Mouse (Mus musculus) midbrain, embryonic 11.5 days (tissue): ENCODE data around the gene Ppp1r32. TPM values are rescaled to one million over a fixed set of nuclear protein-coding genes. Genes with fewer than 3 reads are reported as not detected.

ENCODE experiments used
- ATAC-seq: fragments of 200-750 bp; cut with Nextera tagmentation; 2 replicates; pipeline ENCODE4 v1.8.0; 2017; ENCODE audit warnings: moderate TSS enrichment, moderate library complexity; ENCODE audit not compliant: low FRiP score
- DNase-seq: peaks from one replicate; pipeline ENCODE4 v3.0.0; 2015; ENCODE audit warnings: low spot score; ENCODE audit errors: missing footprints
- H3K27ac ChIP-seq: fragments of 300-500 bp; sonication (generic); 2 replicates; pipeline ENCODE4 v1.5.1; 2014; ENCODE audit warnings: low read depth, low read length
- H3K27me3 ChIP-seq: fragments of 300-500 bp; sonication (generic); 2 replicates; pipeline ENCODE4 v1.6.1; 2014; ENCODE audit warnings: mild to moderate bottlenecking, low read length, moderate library complexity, mixed read lengths; ENCODE audit not compliant: control insufficient read depth, insufficient read depth
- H3K36me3 ChIP-seq: fragments of 300-500 bp; sonication (generic); 2 replicates; pipeline ENCODE4 v1.6.1; 2014; ENCODE audit warnings: mild to moderate bottlenecking, low read length, moderate library complexity, mixed read lengths; ENCODE audit not compliant: control insufficient read depth, insufficient read depth
- H3K4me1 ChIP-seq: fragments of 300-500 bp; sonication (generic); 2 replicates; pipeline ENCODE4 v1.6.1; 2014; ENCODE audit warnings: low read length; ENCODE audit not compliant: control insufficient read depth, insufficient read depth
- H3K4me2 ChIP-seq: fragments of 300-500 bp; sonication (generic); 2 replicates; pipeline ENCODE4 v1.6.1; 2014; ENCODE audit warnings: mild to moderate bottlenecking, moderate library complexity
- H3K4me3 ChIP-seq: fragments of 300-500 bp; sonication (generic); 2 replicates; pipeline ENCODE4 v1.5.1; 2014; ENCODE audit warnings: low read depth, low read length
- H3K9ac ChIP-seq: fragments of 300-500 bp; sonication (generic); 2 replicates; pipeline ENCODE4 v1.6.1; 2014; ENCODE audit warnings: low read length
- H3K9me3 ChIP-seq: fragments of 300-500 bp; sonication (generic); 2 replicates; pipeline ENCODE4 v1.6.1; 2016; ENCODE audit warnings: low read length; ENCODE audit not compliant: control insufficient read depth
- WGBS: fragments of 180-500 bp; shearing (Covaris S2); extraction: QIAGEN DNeasy Blood & Tissue Kit; methylation state at CpG from one replicate; pipeline ENCODE4 v1.1.7; 2014; 5-methylcytosine and 5-hydroxymethylcytosine counted together
- polyA plus RNA-seq: library from polyadenylated mRNA; unstranded; fragments of >200 nt; fragmentation: Nextera tagmentation; extraction: Ambion mirVana; gene quantifications from 2 replicates; pipeline ENCODE4 v1.2.1, GENCODE M21; 2014

Ppp1r32 gene
- polyA plus RNA-seq, 1 experiment from 2014 or later = 0.48 TPM

GRCm38 (mm10) chr19:10449708-10450107 is 33.0 kb downstream of the Ppp1r32 start:
- no peak overlapping the region for H3K27ac ChIP-seq
- peaks cover 2% of the 10 kb centered on the region; the same call in 1 of the 2 replicates for H3K4me1 ChIP-seq
- no peak overlapping the region for H3K4me3 ChIP-seq
- H3K9ac ChIP-seq = no peak overlapping the region
- H3K9me3 ChIP-seq = no peaks in the 10 kb centered on the region
- H3K27me3 ChIP-seq = peaks cover under 1% of the 10 kb centered on the region; the same call in 1 of the 2 replicates
- DNase-seq (peak; percentile 99), ATAC-seq (peak; percentile 43)
- H3K36me3 ChIP-seq = no peaks in the 10 kb centered on the region
- no peak overlapping the region for H3K4me2 ChIP-seq
- WGBS = 0% methylated on average over 3 of the region's 3 CpGs

DNA sequence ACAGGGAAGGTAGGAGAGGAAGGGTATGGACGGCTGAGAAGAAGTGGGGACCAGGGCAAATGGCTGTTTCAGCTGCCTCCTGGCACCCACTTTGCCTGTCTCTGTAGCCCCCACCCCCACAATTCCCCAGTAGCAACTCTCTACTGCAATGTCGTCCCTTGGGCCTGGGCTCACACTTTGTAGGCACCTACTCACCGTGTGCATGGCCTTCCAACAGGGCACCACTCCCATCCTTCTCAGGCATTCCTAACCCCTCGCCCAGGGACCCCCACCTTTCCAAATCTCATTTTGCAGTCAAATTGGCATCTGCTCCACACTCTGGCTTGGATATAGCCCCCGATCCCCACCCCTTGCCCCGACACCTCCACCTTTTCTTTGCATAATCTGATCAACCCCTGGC is 33.5 kb downstream of the Ppp1r32 start:
- Histone ChIP-seq H3K9me3 (no peaks in the 10 kb centered on the region), H3K9ac (no peak overlapping the region), H3K27ac (no peak overlapping the region), H3K27me3 (no peaks in the 10 kb centered on the region; the same call in 1 of the 2 replicates), H3K4me3 (no peak overlapping the region), H3K4me2 (no peak overlapping the region), H3K4me1 (peaks cover 2% of the 10 kb centered on the region; the same call in 1 of the 2 replicates), H3K36me3 (no peaks in the 10 kb centered on the region)
- ATAC-seq (peak; percentile 43), DNase-seq (no peak)
- 68% methylated on average over 6 of the region's 6 CpGs for WGBS

DNA sequence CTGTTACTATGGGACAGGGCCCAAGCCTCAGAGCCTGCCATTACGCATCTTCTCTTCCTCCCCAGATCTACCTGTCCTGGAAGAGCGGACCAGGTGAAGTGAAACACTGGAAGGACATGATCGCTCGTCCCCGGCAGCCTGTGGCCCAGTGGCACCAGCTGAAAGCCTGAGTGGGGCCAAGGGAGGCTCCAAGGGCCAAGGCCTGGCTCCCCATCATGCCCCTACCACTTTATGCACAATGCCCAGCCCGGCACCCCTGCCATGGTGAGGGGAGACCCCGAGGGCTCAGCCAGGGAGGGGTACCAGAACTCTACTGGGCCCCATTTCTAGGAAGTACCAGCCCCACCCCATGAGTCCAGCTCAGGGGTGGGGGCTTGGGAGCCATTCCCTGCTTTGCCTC is 34.5 kb downstream of the Ppp1r32 start:
- Histone ChIP-seq H3K27ac (no peak overlapping the region), H3K9ac (no peak overlapping the region), H3K4me3 (no peak overlapping the region), H3K27me3 (no peaks in the 10 kb centered on the region; the same call in 1 of the 2 replicates), H3K9me3 (no peaks in the 10 kb centered on the region), H3K36me3 (no peaks in the 10 kb centered on the region), H3K4me1 (peaks cover 2% of the 10 kb centered on the region; the same call in 1 of the 2 replicates), H3K4me2 (no peak overlapping the region)
- WGBS = 91% methylated on average over 7 of the region's 7 CpGs
- ATAC-seq = no peak
- no peak for DNase-seq

DNA sequence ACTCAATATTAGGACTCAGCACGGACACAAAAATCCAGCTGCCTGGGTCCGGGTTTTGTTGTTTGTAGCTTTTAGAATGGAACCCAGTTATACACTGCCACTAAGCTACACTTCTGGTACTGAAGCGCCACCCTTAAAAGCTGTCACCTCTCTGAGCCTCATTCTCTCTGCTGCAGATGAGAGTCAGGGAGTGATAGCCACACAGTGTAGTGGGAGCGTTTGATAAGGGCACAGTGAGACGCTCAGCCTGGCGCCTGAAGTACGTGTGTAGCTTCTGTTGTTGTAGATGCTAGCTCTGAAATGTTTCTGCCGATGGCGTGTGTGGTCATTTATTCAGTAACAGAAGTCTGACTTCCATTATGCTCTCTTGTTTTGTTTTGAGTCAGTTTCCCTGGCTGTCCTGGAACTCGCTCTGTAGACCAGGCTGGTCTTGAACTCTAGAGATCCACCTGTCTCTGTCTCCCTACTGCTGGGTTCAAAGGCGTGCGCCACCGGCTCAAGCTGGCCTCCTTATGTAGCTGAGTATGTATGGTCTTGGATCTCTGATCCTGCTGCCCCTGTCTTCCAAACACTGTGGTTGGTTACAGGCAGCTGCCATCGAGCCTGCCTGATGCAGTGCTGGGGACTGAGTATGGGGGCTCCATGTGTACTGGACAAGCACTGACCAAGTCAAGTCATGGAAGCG is 37.9 kb downstream of the Ppp1r32 start:
- no peaks in the 10 kb centered on the region for H3K27me3 ChIP-seq
- no peak overlapping the region for H3K4me3 ChIP-seq
- 0 out of 2 replicates have a peak, but pooled peaks cover under 1% of the 10 kb centered on the region for H3K4me1 ChIP-seq
- WGBS = 93% methylated on average over 15 of the region's 15 CpGs
- no peak overlapping the region for H3K4me2 ChIP-seq
- no peak for DNase-seq
- ATAC-seq = no peak
- no peaks in the 10 kb centered on the region for H3K9me3 ChIP-seq
- no peaks in the 10 kb centered on the region for H3K36me3 ChIP-seq
- no peak overlapping the region for H3K27ac ChIP-seq
- H3K9ac ChIP-seq = no peak overlapping the region

- no peak for ATAC-seq
- 68% methylated on average over 1 of the region's 1 CpGs for WGBS
- DNase-seq = no peak
Observed at GRCm38 (mm10) chr19:10437521-10437920, 45.2 kb downstream of the Ppp1r32 start.

GRCm38 (mm10) chr19:10436726-10437125 is 46.0 kb downstream of the Ppp1r32 start:
- Histone ChIP-seq H3K36me3 (no peaks in the 10 kb centered on the region), H3K4me1 (no peaks in the 10 kb centered on the region), H3K27ac (no peak overlapping the region), H3K9me3 (no peaks in the 10 kb centered on the region), H3K9ac (no peak overlapping the region), H3K4me2 (no peak overlapping the region), H3K4me3 (no peak overlapping the region), H3K27me3 (no peaks in the 10 kb centered on the region)
- DNase-seq (peak; percentile 69), ATAC-seq (peak; percentile 22; the same call in 1 of the 2 replicates)
- WGBS = 27% methylated on average over 1 of the region's 1 CpGs

More at GRCm38 (mm10) chr19:10437521-10437920, 45.2 kb downstream of the Ppp1r32 start:
- Histone ChIP-seq H3K27ac (no peak overlapping the region), H3K4me2 (no peak overlapping the region), H3K9ac (no peak overlapping the region), H3K9me3 (no peaks in the 10 kb centered on the region), H3K27me3 (no peaks in the 10 kb centered on the region), H3K36me3 (no peaks in the 10 kb centered on the region), H3K4me1 (no peaks in the 10 kb centered on the region), H3K4me3 (no peak overlapping the region)

GRCm38 (mm10) chr19:10435908-10436307 is 46.8 kb downstream of the Ppp1r32 start:
- no peaks in the 10 kb centered on the region for H3K9me3 ChIP-seq
- H3K27me3 ChIP-seq = no peaks in the 10 kb centered on the region
- H3K9ac ChIP-seq = no peak overlapping the region
- H3K36me3 ChIP-seq = no peaks in the 10 kb centered on the region
- no peak overlapping the region for H3K27ac ChIP-seq
- WGBS = 42% methylated on average over 3 of the region's 3 CpGs
- DNase-seq = peak; percentile 91
- H3K4me3 ChIP-seq = no peak overlapping the region
- ATAC-seq = peak; percentile 59
- no peak overlapping the region for H3K4me2 ChIP-seq
- no peaks in the 10 kb centered on the region; the same call in 1 of the 2 replicates for H3K4me1 ChIP-seq

DNA sequence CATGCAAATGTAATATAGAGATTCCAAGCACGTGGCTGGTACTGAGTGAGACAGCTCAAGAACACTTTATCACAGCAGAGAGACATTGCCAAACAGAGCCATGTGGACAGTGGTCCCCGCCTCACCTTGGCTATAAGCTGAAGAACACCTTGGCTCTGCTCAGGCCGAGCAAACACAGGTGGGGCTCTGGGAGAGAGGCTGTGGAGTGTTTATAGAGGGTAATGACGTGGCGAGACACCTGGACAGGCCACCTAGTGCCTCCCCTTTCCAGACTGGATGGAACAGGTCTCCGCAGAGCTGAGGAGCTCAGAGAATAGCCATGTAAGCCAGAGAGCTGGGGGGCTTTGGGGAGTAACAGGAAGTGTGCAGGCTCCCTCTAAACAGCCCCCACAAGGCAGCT is 47.8 kb downstream of the Ppp1r32 start:
- Histone ChIP-seq H3K27ac (no peak overlapping the region), H3K9me3 (no peaks in the 10 kb centered on the region), H3K4me3 (no peak overlapping the region), H3K4me2 (no peak overlapping the region), H3K4me1 (no peaks in the 10 kb centered on the region; the same call in 1 of the 2 replicates), H3K27me3 (no peaks in the 10 kb centered on the region), H3K9ac (no peak overlapping the region), H3K36me3 (no peaks in the 10 kb centered on the region)
- 76% methylated on average over 6 of the region's 6 CpGs for WGBS
- no peak for DNase-seq
- no peak for ATAC-seq

DNA sequence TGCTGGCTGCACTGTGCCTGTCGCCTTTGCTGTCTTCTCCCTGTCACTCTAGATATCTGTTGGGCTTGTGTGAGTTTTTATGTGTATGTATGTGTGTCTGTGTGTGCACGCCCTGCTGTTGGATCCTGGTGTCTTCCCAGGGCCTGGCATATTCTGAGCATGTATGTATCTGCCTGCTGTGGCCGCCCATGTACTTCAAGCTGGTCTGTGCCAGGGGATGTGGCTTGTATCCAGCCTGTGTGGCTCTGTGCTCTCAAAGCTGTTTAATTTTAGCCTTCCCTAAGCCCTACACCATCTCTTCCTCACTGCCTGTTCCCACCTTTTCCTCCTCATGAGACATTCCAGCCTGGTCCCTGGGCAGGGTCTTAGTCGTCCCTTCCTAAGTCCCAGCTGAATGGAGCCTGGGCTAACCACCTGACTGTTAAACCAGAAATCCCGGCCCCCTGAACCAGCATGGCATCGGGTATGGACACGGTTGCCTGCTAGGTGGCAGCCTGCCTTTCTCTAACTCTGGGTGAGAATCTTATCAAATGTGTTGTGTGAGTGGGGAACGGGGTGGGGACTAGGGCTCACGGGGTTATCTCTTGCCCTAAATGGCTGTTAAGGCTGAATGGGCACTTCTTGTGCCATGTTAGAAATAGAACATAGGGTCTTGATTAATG is 48.7 kb downstream of the Ppp1r32 start:
- Histone ChIP-seq H3K27ac (no peak overlapping the region), H3K36me3 (no peaks in the 10 kb centered on the region), H3K9me3 (no peaks in the 10 kb centered on the region), H3K27me3 (no peaks in the 10 kb centered on the region), H3K4me3 (no peak overlapping the region), H3K9ac (no peak overlapping the region), H3K4me2 (no peak overlapping the region), H3K4me1 (no peaks in the 10 kb centered on the region; the same call in 1 of the 2 replicates)
- WGBS = 75% methylated on average over 9 of the region's 9 CpGs
- ATAC-seq = no peak
- no peak for DNase-seq
